Mouse (Mus musculus) heart, postnatal 0 days (tissue): Measurements from ENCODE around the gene Myzap.

Experiments
- CTCF ChIP-seq: IDR thresholded peaks from 2 replicates; pipeline ENCODE4 v1.5.1; 2016; ENCODE audit warnings: antibody characterized with exemption, control low read depth, low read depth
- EP300 ChIP-seq: IDR thresholded peaks from 2 replicates; pipeline ENCODE4 v1.6.1; 2016; ENCODE audit warnings: antibody characterized with exemption, low read depth

GRCm38 (mm10) chr9:71574440-71574839, 17.7 kb downstream of the Myzap start:
- TF ChIP-seq CTCF, result no peak
- no peak for TF ChIP-seq EP300
